ENCODE assay signal across 25 mouse cellular contexts in genomic region chr1:188347762-188348161, GRCm38 (mm10).
"Had no signal": no experiment of that assay in that cellular context is flagged by ENCODE, and none has a peak within 500 bp of the region (broad histone marks: within the 10 kb centered on the region; RNA-seq: fewer than 3 reads in every experiment).

No protein-coding gene starts in this region.

- H3K36me3 ChIP-seq: heart, embryonic 13.5 days; heart, embryonic 15.5 days; hindbrain, embryonic 13.5 days; hindbrain, embryonic 15.5 days; kidney, embryonic 15.5 days; limb, embryonic 10.5 days; limb, embryonic 12.5 days; liver, embryonic 13.5 days; liver, embryonic 15.5 days had no signal

- H3K4me3 ChIP-seq: heart, adult 2 months; heart, embryonic 13.5 days; heart, embryonic 15.5 days; hindbrain, embryonic 13.5 days; hindbrain, embryonic 15.5 days; kidney, embryonic 15.5 days; left cerebral cortex, adult 2 months; limb, embryonic 10.5 days; limb, embryonic 12.5 days; liver, embryonic 13.5 days; liver, embryonic 15.5 days had no signal

- H3K9me3 ChIP-seq: heart, embryonic 13.5 days; heart, embryonic 15.5 days; kidney, embryonic 15.5 days; limb, embryonic 10.5 days; limb, embryonic 12.5 days; liver, embryonic 13.5 days; liver, embryonic 15.5 days had no signal

- H3K27me3 ChIP-seq: heart, embryonic 13.5 days; heart, embryonic 15.5 days; hindbrain, embryonic 13.5 days; hindbrain, embryonic 15.5 days; kidney, embryonic 15.5 days; limb, embryonic 12.5 days; liver, embryonic 13.5 days; liver, embryonic 15.5 days had no signal

- H3K27ac ChIP-seq: heart, adult 2 months; heart, embryonic 13.5 days; heart, embryonic 15.5 days; hindbrain, embryonic 13.5 days; hindbrain, embryonic 15.5 days; hindbrain, postnatal 0 days; kidney, embryonic 15.5 days; kidney, postnatal 0 days; left cerebral cortex, adult 2 months; limb, embryonic 10.5 days; limb, embryonic 12.5 days; liver, embryonic 13.5 days; liver, embryonic 15.5 days had no signal

- H3K4me1 ChIP-seq: heart, embryonic 13.5 days; heart, embryonic 15.5 days; hindbrain, embryonic 13.5 days; hindbrain, embryonic 15.5 days; kidney, embryonic 15.5 days; limb, embryonic 10.5 days; limb, embryonic 12.5 days; liver, embryonic 13.5 days; liver, embryonic 15.5 days had no signal

- ATAC-seq: hindbrain, postnatal 0 days; intestine, embryonic 16.5 days had no signal

- H3K9ac ChIP-seq: heart, embryonic 13.5 days; heart, embryonic 15.5 days; hindbrain, embryonic 13.5 days; hindbrain, embryonic 15.5 days; kidney, embryonic 15.5 days; limb, embryonic 12.5 days; liver, embryonic 13.5 days; liver, embryonic 15.5 days had no signal

- DNase-seq: gastrocnemius, postnatal 14 days; gastrocnemius, postnatal 36 days; heart, adult 2 months; heart, postnatal 14 days; heart, postnatal 36 days; kidney, adult 11 months; kidney, adult 2 months; kidney, adult 9 months; kidney, postnatal 14 days; kidney, postnatal 36 days; layer of hippocampus, adult 9-11 months; liver; liver, embryonic 13.5 days had no signal
